Comparison of ENCODE assay signal across 8 mouse cellular contexts in the genomic region with DNA sequence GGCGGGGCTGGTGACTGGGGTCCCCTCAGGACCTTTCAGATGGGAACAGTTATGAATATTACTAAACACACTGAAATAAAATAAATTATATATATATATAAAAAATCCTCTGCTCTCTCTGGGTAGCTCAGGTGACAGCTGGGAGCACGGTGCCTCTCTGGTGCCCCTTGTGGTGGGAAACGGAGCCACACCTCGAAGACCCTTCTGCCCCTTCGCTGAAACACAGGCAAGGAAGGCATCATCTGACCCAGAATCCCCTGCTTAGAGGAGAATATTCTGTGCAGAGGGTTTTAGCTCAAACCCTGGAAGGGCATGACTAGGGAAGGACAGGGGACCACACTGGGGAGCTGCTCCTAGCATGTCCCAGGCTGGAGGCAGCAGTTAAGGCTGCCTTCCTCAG.
DNase-seq lines count a peak whose midpoint lies in the region; ATAC-seq lines count a peak whose summit lies in the region.

No protein-coding gene starts in this region.

- no peaks in the 10 kb centered on the region for H3K36me3 ChIP-seq in midbrain, embryonic 10.5 days
- no peaks in the 10 kb centered on the region for H3K36me3 ChIP-seq in midbrain, embryonic 16.5 days (ENCODE audit: control insufficient read depth, insufficient read depth, low read length)
- H3K36me3 ChIP-seq in forebrain, embryonic 14.5 days (ENCODE audit: control insufficient read depth, insufficient read depth, low read length), result no peaks in the 10 kb centered on the region

- H3K9me3 ChIP-seq in midbrain, embryonic 10.5 days (replicated peaks), result no peaks in the 10 kb centered on the region
- no peaks in the 10 kb centered on the region for H3K9me3 ChIP-seq in midbrain, embryonic 16.5 days (replicated peaks; ENCODE audit: control insufficient read depth, low read length, poor library complexity, severe bottlenecking)
- H3K9me3 ChIP-seq in forebrain, embryonic 14.5 days (replicated peaks; ENCODE audit: control insufficient read depth, low read length), result no peaks in the 10 kb centered on the region

- H3K4me1 ChIP-seq in midbrain, embryonic 10.5 days, result peaks cover 3% of the 10 kb centered on the region; the same call in 1 of the 2 replicates
- no peaks in the 10 kb centered on the region for H3K4me1 ChIP-seq in midbrain, embryonic 16.5 days (ENCODE audit: control insufficient read depth, insufficient read depth, low read length)
- no peaks in the 10 kb centered on the region for H3K4me1 ChIP-seq in forebrain, embryonic 14.5 days (ENCODE audit: control insufficient read depth, insufficient read depth, low read length)

- no peak overlapping the region for H3K4me2 ChIP-seq in midbrain, embryonic 16.5 days (ENCODE audit: low read length)
- H3K4me2 ChIP-seq in forebrain, embryonic 14.5 days (ENCODE audit: low read length), result no peak overlapping the region

- H3K9ac ChIP-seq in midbrain, embryonic 16.5 days (ENCODE audit: low read depth, low read length), result no peak overlapping the region
- no peak overlapping the region for H3K9ac ChIP-seq in forebrain, embryonic 14.5 days (ENCODE audit: low read length)

- no peak overlapping the region for H3K4me3 ChIP-seq in midbrain, embryonic 10.5 days
- H3K4me3 ChIP-seq in midbrain, embryonic 16.5 days (ENCODE audit: low read depth, low read length), result no peak overlapping the region
- no peak overlapping the region for H3K4me3 ChIP-seq in forebrain, embryonic 14.5 days (ENCODE audit: low read depth, low read length)

- H3K27me3 ChIP-seq in midbrain, embryonic 10.5 days (ENCODE audit: low read depth, poor library complexity, severe bottlenecking), result no peaks in the 10 kb centered on the region
- no peaks in the 10 kb centered on the region; the same call in 1 of the 2 replicates for H3K27me3 ChIP-seq in midbrain, embryonic 16.5 days (ENCODE audit: control insufficient read depth, insufficient read depth, low read depth, low read length)
- H3K27me3 ChIP-seq in forebrain, embryonic 14.5 days (replicated peaks; ENCODE audit: control insufficient read depth, insufficient read depth, low read length), result no peaks in the 10 kb centered on the region

- DNase-seq in cerebellum, adult 8-10 months, result peak; percentile 4
- DNase-seq in cerebellum, adult 9-10 months, result no peak
- peak; percentile 56 for DNase-seq in midbrain, embryonic 10.5 days (ENCODE audit: low spot score)
- peak; percentile 57 for DNase-seq in forebrain, embryonic 14.5 days (ENCODE audit: low spot score)
- peak; percentile 59 for DNase-seq in mesoderm, embryonic 11.5 days (ENCODE audit: low read depth, low spot score)
- DNase-seq in urinary bladder, postnatal 25 days (ENCODE audit: low spot score), result no peak
- DNase-seq in T-cell, adult 2 months (ENCODE audit: low spot score), result no peak

- 5% methylated on average over 5 of the region's 5 CpGs for WGBS in midbrain, embryonic 10.5 days
- WGBS in midbrain, embryonic 16.5 days, result 7% methylated on average over 5 of the region's 5 CpGs
- 4% methylated on average over 5 of the region's 5 CpGs for WGBS in forebrain, embryonic 14.5 days

- H3K27ac ChIP-seq in midbrain, embryonic 10.5 days (replicated peaks), result no peak overlapping the region
- no peak overlapping the region for H3K27ac ChIP-seq in midbrain, embryonic 16.5 days (ENCODE audit: low read length)
- H3K27ac ChIP-seq in forebrain, embryonic 14.5 days (ENCODE audit: low read depth, low read length), result no peak overlapping the region

- no peak for ATAC-seq in midbrain, embryonic 16.5 days
- ATAC-seq in forebrain, embryonic 14.5 days, result peak; percentile 50; the same call in 1 of the 2 replicates

Comparison
In these comparisons a context has a peak if more than half of its experiments do, and no peak if none do; other contexts are left out.
1. DNase-seq: peak in cerebellum, adult 8-10 months (single experiment), midbrain, embryonic 10.5 days (single experiment), forebrain, embryonic 14.5 days (single experiment) and mesoderm, embryonic 11.5 days (single experiment); none in cerebellum, adult 9-10 months (single experiment), urinary bladder, postnatal 25 days (single experiment) and T-cell, adult 2 months (single experiment).